Mouse (Mus musculus): ENCODE measurements around the gene Ric3.

DNA sequence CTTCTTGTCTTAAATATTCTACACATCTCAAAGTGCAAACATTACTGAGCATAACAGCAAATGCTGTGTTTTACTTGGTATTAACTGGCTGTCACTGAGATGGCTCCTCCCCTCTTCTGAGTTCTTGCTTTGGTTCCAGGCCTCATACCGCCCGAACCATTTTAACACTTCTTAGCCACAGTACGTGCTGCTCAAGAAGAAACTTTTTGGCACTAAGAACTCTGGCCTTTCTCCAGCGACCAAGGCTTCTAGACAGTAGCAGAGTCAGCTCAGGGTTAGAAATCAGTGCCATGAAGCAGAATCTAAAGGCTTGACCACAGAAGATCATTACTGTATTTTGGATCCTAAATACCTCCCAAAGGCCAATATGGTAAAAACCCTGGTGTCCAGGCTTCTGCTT, 13.5 kb downstream of the Ric3 start:
- no peak for TF ChIP-seq POLR2A (IDR thresholded peaks at IDR 0.05; ENCODE audit: borderline replicate concordance, extremely low read depth, low read depth, low read length)
- TF ChIP-seq CTCF (IDR thresholded peaks at IDR 0.05; ENCODE audit: insufficient read depth, low read length), result no peak

All from lung, adult 2 months (tissue).